Comparison of ENCODE assay signal across 27 mouse cellular contexts in genomic region chr4:137071204-137071603, GRCm38 (mm10). TPM values are rescaled to one million over a fixed set of nuclear protein-coding genes. Genes with fewer than 3 reads are reported as not detected.
DNase-seq lines count a peak whose midpoint lies in the region; ATAC-seq and TF ChIP-seq lines count a peak whose summit lies in the region.
"Had no signal": no experiment of that assay in that cellular context is flagged by ENCODE, and none has a peak within 500 bp of the region (broad histone marks: within the 10 kb centered on the region; RNA-seq: fewer than 3 reads in every experiment).

No protein-coding gene starts in this region.

- H3K9ac ChIP-seq in forebrain, embryonic 11.5 days (ENCODE audit: low read length) = no peak overlapping the region
- no peak overlapping the region for H3K9ac ChIP-seq in forebrain, postnatal 0 days
- H3K9ac ChIP-seq in intestine, postnatal 0 days (ENCODE audit: low read depth, low read length) = no peak overlapping the region
- no peak overlapping the region for H3K9ac ChIP-seq in liver, embryonic 12.5 days
- H3K9ac ChIP-seq: heart, embryonic 13.5 days; hindbrain, embryonic 14.5 days had no signal

- WGBS in forebrain, embryonic 11.5 days = 89% methylated on average over 6 of the region's 6 CpGs
- WGBS in forebrain, postnatal 0 days = 80% methylated on average over 6 of the region's 6 CpGs
- WGBS in intestine, postnatal 0 days = 30% methylated on average over 6 of the region's 6 CpGs
- WGBS in liver, embryonic 12.5 days (ENCODE audit: insufficient replicate concordance) = 69% methylated on average over 6 of the region's 6 CpGs

- H3K4me3 ChIP-seq in forebrain, embryonic 11.5 days (ENCODE audit: low read depth, low read length) = no peak overlapping the region
- no peak overlapping the region for H3K4me3 ChIP-seq in forebrain, postnatal 0 days (ENCODE audit: low read depth, low read length)
- no peak overlapping the region for H3K4me3 ChIP-seq in intestine, postnatal 0 days (ENCODE audit: low read depth, low read length)
- H3K4me3 ChIP-seq in liver, embryonic 12.5 days = no peak overlapping the region
- H3K4me3 ChIP-seq: forebrain, embryonic 10.5 days; heart, adult 2 months; heart, embryonic 10.5 days; heart, embryonic 13.5 days had no signal

- H3K36me3 ChIP-seq in forebrain, embryonic 11.5 days (ENCODE audit: control insufficient read depth, insufficient read depth, low read length) = no peaks in the 10 kb centered on the region
- no peaks in the 10 kb centered on the region for H3K36me3 ChIP-seq in forebrain, postnatal 0 days (ENCODE audit: insufficient read depth)
- H3K36me3 ChIP-seq in intestine, postnatal 0 days (ENCODE audit: control insufficient read depth, insufficient read depth) = no peaks in the 10 kb centered on the region
- no peaks in the 10 kb centered on the region for H3K36me3 ChIP-seq in liver, embryonic 12.5 days
- H3K36me3 ChIP-seq: forebrain, embryonic 10.5 days; G1E; heart, embryonic 10.5 days; heart, embryonic 13.5 days had no signal

- ATAC-seq in forebrain, embryonic 11.5 days (replicated peaks; ENCODE audit: low FRiP score) = no peak
- no peak for ATAC-seq in forebrain, postnatal 0 days
- peak; percentile 82; the same call in 1 of the 2 replicates for ATAC-seq in intestine, postnatal 0 days
- no peak for ATAC-seq in liver, embryonic 12.5 days
- ATAC-seq: activated CD4-positive, CD25-positive, alpha-beta regulatory T cell, adult 4 months; forebrain, embryonic 14.5 days; hindbrain, postnatal 0 days; inflammation-experienced regulatory T-cells, adult 6 months; Patski had no signal

- no peaks in the 10 kb centered on the region for H3K4me1 ChIP-seq in forebrain, embryonic 11.5 days (replicated peaks; ENCODE audit: control insufficient read depth, insufficient read depth, low read length)
- no peaks in the 10 kb centered on the region for H3K4me1 ChIP-seq in forebrain, postnatal 0 days (ENCODE audit: insufficient read depth)
- H3K4me1 ChIP-seq in intestine, postnatal 0 days (replicated peaks; ENCODE audit: control insufficient read depth, insufficient read depth, low read length) = 0 out of 2 replicates have a peak, but pooled peaks cover 3% of the 10 kb centered on the region
- H3K4me1 ChIP-seq in liver, embryonic 12.5 days = no peaks in the 10 kb centered on the region

- H3K9me3 ChIP-seq in forebrain, embryonic 11.5 days (ENCODE audit: control insufficient read depth, low read length) = no peaks in the 10 kb centered on the region
- no peaks in the 10 kb centered on the region for H3K9me3 ChIP-seq in forebrain, postnatal 0 days (ENCODE audit: low read length)
- H3K9me3 ChIP-seq in intestine, postnatal 0 days (ENCODE audit: control insufficient read depth) = no peaks in the 10 kb centered on the region
- no peaks in the 10 kb centered on the region for H3K9me3 ChIP-seq in liver, embryonic 12.5 days (replicated peaks)
- H3K9me3 ChIP-seq: forebrain, embryonic 10.5 days; G1E; heart, embryonic 10.5 days; heart, embryonic 13.5 days had no signal

- H3K27me3 ChIP-seq in forebrain, embryonic 11.5 days (ENCODE audit: control insufficient read depth, insufficient read depth, low read length) = no peaks in the 10 kb centered on the region
- H3K27me3 ChIP-seq in forebrain, postnatal 0 days (ENCODE audit: insufficient read depth, low read length) = no peaks in the 10 kb centered on the region; the same call in 1 of the 2 replicates
- no peaks in the 10 kb centered on the region for H3K27me3 ChIP-seq in intestine, postnatal 0 days (replicated peaks; ENCODE audit: control insufficient read depth, insufficient read depth, low read length)
- peaks cover 34% of the 10 kb centered on the region for H3K27me3 ChIP-seq in liver, embryonic 12.5 days (replicated peaks)
- H3K27me3 ChIP-seq: Patski had no signal

- peak; percentile 45 for DNase-seq in forebrain, embryonic 11.5 days (ENCODE audit: low spot score)
- DNase-seq in forebrain, postnatal 0 days = no peak
- peak; percentile 18 for DNase-seq in ZHBTc4 (ENCODE audit: low read depth, low spot score)
- no peak for DNase-seq in heart, adult 11 months
- DNase-seq: adrenal gland, adult 8-10 months; adrenal gland, postnatal 25 days; cerebellum, adult 11-12 months; cerebellum, adult 8-10 months; cerebellum, postnatal 10 days; cerebellum, postnatal 36 days; embryo, embryonic 11 days; gastrocnemius, postnatal 25 days; heart, adult 2 months; heart, postnatal 14 days; heart, postnatal 4 days had no signal

- no peak overlapping the region for H3K4me2 ChIP-seq in forebrain, embryonic 11.5 days (ENCODE audit: low read depth, low read length, severe bottlenecking)
- H3K4me2 ChIP-seq in forebrain, postnatal 0 days (ENCODE audit: low read depth) = no peak overlapping the region
- no peak overlapping the region for H3K4me2 ChIP-seq in intestine, postnatal 0 days (replicated peaks; ENCODE audit: low read depth)
- no peak overlapping the region for H3K4me2 ChIP-seq in liver, embryonic 12.5 days
- H3K4me2 ChIP-seq: heart, embryonic 13.5 days; hindbrain, embryonic 14.5 days had no signal

- no peak overlapping the region for H3K27ac ChIP-seq in forebrain, embryonic 11.5 days (ENCODE audit: low read depth, low read length)
- no peak overlapping the region for H3K27ac ChIP-seq in forebrain, postnatal 0 days (ENCODE audit: low read depth, low read length)
- no peak overlapping the region for H3K27ac ChIP-seq in intestine, postnatal 0 days (ENCODE audit: low read depth, low read length)
- no peak overlapping the region for H3K27ac ChIP-seq in liver, embryonic 12.5 days
- H3K27ac ChIP-seq: forebrain, embryonic 10.5 days; heart, adult 2 months; heart, embryonic 10.5 days; heart, embryonic 13.5 days; hindbrain, embryonic 14.5 days; hindbrain, postnatal 0 days had no signal

- TF ChIP-seq CTCF in forebrain, postnatal 0 days (IDR thresholded peaks at IDR 0.05; ENCODE audit: low read depth) = no peak
- no peak for TF ChIP-seq CTCF in intestine, postnatal 0 days (IDR thresholded peaks at IDR 0.05; ENCODE audit: low read depth)

RNA-seq across cellular contexts. Expression of gene Zbtb40, which starts 22.6 kb away (rescaled TPM):
- 5.9 and 6.7 TPM in 2 replicates for polyA plus RNA-seq in forebrain, embryonic 11.5 days (2014; fragmentation: Nextera tagmentation; extraction: Ambion mirVana)
- total RNA-seq in forebrain, postnatal 0 days (2014; rRNA removed) = 6.2 and 6.8 TPM in 2 replicates
- 0.58 and 0.87 TPM in 2 replicates for polyA plus RNA-seq in forebrain, postnatal 0 days (2015; fragmentation: Nextera tagmentation; extraction: Ambion mirVana)
- 0.85 and 1.4 TPM in 2 replicates for polyA plus RNA-seq in intestine, postnatal 0 days (2015; fragmentation: Nextera tagmentation; extraction: Ambion mirVana)
- polyA plus RNA-seq in liver, embryonic 12.5 days (2016; fragmentation: Nextera tagmentation; extraction: Ambion mirVana) = 3.0 and 3.2 TPM in 2 replicates

Comparison
In these comparisons a context has a peak if more than half of its experiments do, and no peak if none do; other contexts are left out.
1. DNase-seq: peak in forebrain, embryonic 11.5 days (single experiment) and ZHBTc4 (single experiment); none in forebrain, postnatal 0 days (single experiment) and heart, adult 11 months (single experiment).